8 mouse cellular contexts compared by ENCODE assay signal in the genomic region with DNA sequence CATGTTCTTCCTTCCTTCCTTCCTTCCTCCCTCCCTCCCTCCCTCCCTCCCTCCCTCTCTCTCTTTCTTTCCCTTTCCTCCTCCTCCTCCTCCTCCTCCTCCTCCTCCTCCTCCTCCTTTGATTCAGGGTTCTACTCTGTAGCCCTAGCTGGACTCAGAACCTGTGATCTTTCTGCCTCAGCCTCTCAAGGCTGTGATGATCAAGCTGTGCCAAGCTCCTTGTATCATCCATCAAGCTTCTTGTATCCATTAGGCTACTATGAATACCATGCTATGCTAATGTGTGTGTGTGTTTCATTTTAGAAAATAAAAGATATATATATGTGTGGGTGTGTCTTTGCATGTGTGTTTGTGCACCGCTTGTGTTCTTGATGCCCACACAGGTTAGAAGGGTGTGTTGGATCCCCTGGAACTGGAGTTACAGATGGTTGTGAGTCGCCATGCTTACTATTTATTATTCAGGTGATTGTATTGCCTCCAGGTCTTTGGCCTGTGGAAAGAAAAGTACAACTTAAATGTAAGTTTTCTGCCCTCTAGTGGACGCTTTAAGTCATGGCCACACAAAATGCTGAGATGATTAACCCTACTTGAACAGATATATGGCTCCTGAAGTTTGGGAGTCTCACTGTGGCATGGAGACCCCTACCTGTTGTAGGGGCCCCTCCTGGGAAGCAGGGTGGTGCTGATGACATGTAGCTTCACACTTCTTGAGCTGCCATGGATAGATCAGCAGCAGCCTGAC. TPM values are rescaled to one million over a fixed set of nuclear protein-coding genes. Genes with fewer than 3 reads are reported as not detected.
DNase-seq lines count a peak whose midpoint lies in the region; ATAC-seq and TF ChIP-seq lines count a peak whose summit lies in the region.
"Had no signal": no experiment of that assay in that cellular context is flagged by ENCODE, and none has a peak within 500 bp of the region (broad histone marks: within the 10 kb centered on the region; RNA-seq: fewer than 3 reads in every experiment).

No protein-coding gene starts in this region.

- peak; percentile 35; the same call in 1 of the 2 replicates for TF ChIP-seq CTCF in brain, embryonic 14.5 days (IDR thresholded peaks at IDR 0.05; ENCODE audit: borderline replicate concordance, extremely low read depth, insufficient read depth, insufficient read length)

- no peak for TF ChIP-seq POLR2A in brain, embryonic 14.5 days (IDR thresholded peaks at IDR 0.05; ENCODE audit: borderline replicate concordance, extremely low read depth, insufficient read depth, insufficient read length, poor library complexity, severe bottlenecking)

- peak; percentile 88 for DNase-seq in midbrain, embryonic 11.5 days (ENCODE audit: low spot score, missing footprints)
- DNase-seq in midbrain, embryonic 10.5 days (ENCODE audit: low spot score), result no peak
- DNase-seq in brain, embryonic 14.5 days (ENCODE audit: low read depth), result peak; percentile 71
- DNase-seq in lung, postnatal 25 days (ENCODE audit: low spot score), result peak; percentile 41
- DNase-seq in adrenal gland, postnatal 10 days, result no peak
- no peak for DNase-seq in urinary bladder, postnatal 25 days (ENCODE audit: low spot score)

- H3K4me2 ChIP-seq in midbrain, embryonic 11.5 days, result no peak overlapping the region
- no peak overlapping the region for H3K4me2 ChIP-seq in hindbrain, embryonic 15.5 days
- H3K4me2 ChIP-seq: heart, embryonic 13.5 days had no signal

- H3K36me3 ChIP-seq in midbrain, embryonic 11.5 days (ENCODE audit: control insufficient read depth, insufficient read depth, low read length), result no peaks in the 10 kb centered on the region
- no peaks in the 10 kb centered on the region for H3K36me3 ChIP-seq in midbrain, embryonic 10.5 days
- no peaks in the 10 kb centered on the region for H3K36me3 ChIP-seq in hindbrain, embryonic 15.5 days
- H3K36me3 ChIP-seq: heart, embryonic 13.5 days had no signal

- H3K9ac ChIP-seq in midbrain, embryonic 11.5 days (ENCODE audit: low read length), result no peak overlapping the region
- H3K9ac ChIP-seq in hindbrain, embryonic 15.5 days, result no peak overlapping the region
- H3K9ac ChIP-seq: heart, embryonic 13.5 days had no signal

- H3K9me3 ChIP-seq in midbrain, embryonic 11.5 days (ENCODE audit: control insufficient read depth, low read length), result no peaks in the 10 kb centered on the region
- H3K9me3 ChIP-seq in midbrain, embryonic 10.5 days (replicated peaks), result peaks cover 7% of the 10 kb centered on the region; the same call in 1 of the 2 replicates
- no peaks in the 10 kb centered on the region for H3K9me3 ChIP-seq in hindbrain, embryonic 15.5 days

- 0 out of 2 replicates have a peak, but pooled peaks have one; percentile 46 for ATAC-seq in midbrain, embryonic 11.5 days (ENCODE audit: low FRiP score)
- peak; percentile 73; the same call in 1 of the 2 replicates for ATAC-seq in hindbrain, embryonic 15.5 days (ENCODE audit: low FRiP score, low read depth)

- no peak overlapping the region for H3K27ac ChIP-seq in midbrain, embryonic 11.5 days (ENCODE audit: low read depth, low read length)
- H3K27ac ChIP-seq in midbrain, embryonic 10.5 days (replicated peaks), result no peak overlapping the region
- no peak overlapping the region for H3K27ac ChIP-seq in hindbrain, embryonic 15.5 days (replicated peaks)
- H3K27ac ChIP-seq: heart, embryonic 13.5 days had no signal

- peaks cover under 1% of the 10 kb centered on the region; the same call in 1 of the 2 replicates for H3K4me1 ChIP-seq in midbrain, embryonic 11.5 days (ENCODE audit: control insufficient read depth, insufficient read depth, low read length)
- H3K4me1 ChIP-seq in midbrain, embryonic 10.5 days, result peaks cover 4% of the 10 kb centered on the region
- H3K4me1 ChIP-seq in hindbrain, embryonic 15.5 days (replicated peaks), result no peaks in the 10 kb centered on the region
- H3K4me1 ChIP-seq: heart, embryonic 13.5 days had no signal

- 27% methylated on average over 3 of the region's 3 CpGs for WGBS in midbrain, embryonic 11.5 days
- 23% methylated on average over 3 of the region's 3 CpGs for WGBS in midbrain, embryonic 10.5 days
- WGBS in hindbrain, embryonic 15.5 days, result 27% methylated on average over 3 of the region's 3 CpGs

- H3K27me3 ChIP-seq in midbrain, embryonic 11.5 days (ENCODE audit: control insufficient read depth, insufficient read depth, low read length), result no peaks in the 10 kb centered on the region
- H3K27me3 ChIP-seq in midbrain, embryonic 10.5 days (ENCODE audit: low read depth, poor library complexity, severe bottlenecking), result no peaks in the 10 kb centered on the region
- no peaks in the 10 kb centered on the region for H3K27me3 ChIP-seq in hindbrain, embryonic 15.5 days
- H3K27me3 ChIP-seq: heart, embryonic 13.5 days had no signal

- no peak overlapping the region for H3K4me3 ChIP-seq in midbrain, embryonic 11.5 days (ENCODE audit: low read depth, low read length)
- H3K4me3 ChIP-seq in midbrain, embryonic 10.5 days, result no peak overlapping the region
- H3K4me3 ChIP-seq in hindbrain, embryonic 15.5 days, result no peak overlapping the region
- H3K4me3 ChIP-seq: heart, embryonic 13.5 days had no signal

RNA-seq across cellular contexts. Expression of a gene that starts 11.5 kb away (rescaled TPM):
- 0.04 TPM in 1 of 2 replicates, not detected in the other for polyA plus RNA-seq in midbrain, embryonic 11.5 days (2014; fragmentation: Nextera tagmentation; extraction: Ambion mirVana)
- polyA plus RNA-seq in midbrain, embryonic 10.5 days (2016; fragmentation: Nextera tagmentation; extraction: Ambion mirVana), result 0.07 and 0.10 TPM in 2 replicates
- 0.04 and 0.05 TPM in 2 replicates for polyA plus RNA-seq in brain, embryonic 14.5 days (2012; rRNA removed)
- 0.07 and 0.19 TPM in 2 replicates for polyA plus RNA-seq in hindbrain, embryonic 15.5 days (2015; fragmentation: Nextera tagmentation; extraction: Ambion mirVana)
- total RNA-seq in adrenal gland, postnatal 10 days (2021), result 1 to 10 TPM; 6.3 to 6.7 TPM

RNA-seq across cellular contexts. Expression of a gene that starts 28.6 kb away (rescaled TPM):
- 404 and 408 TPM in 2 replicates for polyA plus RNA-seq in midbrain, embryonic 11.5 days (2014; fragmentation: Nextera tagmentation; extraction: Ambion mirVana)
- 382 and 417 TPM in 2 replicates for polyA plus RNA-seq in midbrain, embryonic 10.5 days (2016; fragmentation: Nextera tagmentation; extraction: Ambion mirVana)
- 157 and 205 TPM in 2 replicates for polyA plus RNA-seq in brain, embryonic 14.5 days (2012; rRNA removed)
- polyA plus RNA-seq in hindbrain, embryonic 15.5 days (2015; fragmentation: Nextera tagmentation; extraction: Ambion mirVana), result 291 and 326 TPM in 2 replicates
- total RNA-seq in adrenal gland, postnatal 10 days (2021), result 100 to 1,000 TPM; 234 to 247 TPM

Comparison
In these comparisons a context has a peak if more than half of its experiments do, and no peak if none do; other contexts are left out.
1. DNase-seq: peak in midbrain, embryonic 11.5 days (single experiment), brain, embryonic 14.5 days (single experiment) and lung, postnatal 25 days (single experiment); none in midbrain, embryonic 10.5 days (single experiment), adrenal gland, postnatal 10 days (single experiment) and urinary bladder, postnatal 25 days (single experiment).